Mouse (Mus musculus) MN1 (cell line): Measurements from ENCODE around the gene Gm10230.
"Not testable (repeated sequence)": the region's sequence is repeated elsewhere in the genome, so short reads cannot be mapped to it uniquely, and the experiment has no call there.

Source experiments
- DNase-seq: peaks from one replicate; pipeline ENCODE4 v3.0.0-alpha.2; 2016; ENCODE audit warnings: low spot score

The Gm10230 gene

GRCm38 (mm10) chrX:27494782-27495181 lies at the start of gene Gm10230:
Gene Gm10230 (minus strand): TSS chrX:27494882.
- not testable (repeated sequence) for DNase-seq
